Mouse (Mus musculus) retina, postnatal 1 day (tissue): ENCODE results near the gene Smpd1.

Experiments used
- DNase-seq: peaks from one replicate; pipeline ENCODE4 v3.0.0-alpha.2; 2012

Gene Smpd1

DNA sequence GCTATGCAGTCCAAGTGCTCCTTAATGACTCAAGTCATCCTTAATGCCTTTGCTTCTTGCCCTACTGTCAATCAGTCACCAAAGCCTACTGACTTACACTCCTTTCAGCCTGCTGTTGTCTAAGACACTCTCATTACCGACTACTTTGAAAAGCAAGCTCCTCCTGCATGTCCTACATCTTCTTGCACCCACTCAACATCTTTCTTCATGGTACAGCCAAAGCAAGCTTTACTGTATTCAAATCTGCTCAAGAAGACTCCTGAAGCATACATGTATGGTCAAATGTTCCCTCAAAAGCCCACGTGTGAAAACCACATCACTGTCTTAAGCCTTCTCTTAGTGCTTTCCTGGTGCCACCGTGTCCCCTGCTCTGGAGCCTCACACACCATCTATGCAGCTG, 9.2 kb downstream of the Smpd1 start:
- DNase-seq: no peak

DNA sequence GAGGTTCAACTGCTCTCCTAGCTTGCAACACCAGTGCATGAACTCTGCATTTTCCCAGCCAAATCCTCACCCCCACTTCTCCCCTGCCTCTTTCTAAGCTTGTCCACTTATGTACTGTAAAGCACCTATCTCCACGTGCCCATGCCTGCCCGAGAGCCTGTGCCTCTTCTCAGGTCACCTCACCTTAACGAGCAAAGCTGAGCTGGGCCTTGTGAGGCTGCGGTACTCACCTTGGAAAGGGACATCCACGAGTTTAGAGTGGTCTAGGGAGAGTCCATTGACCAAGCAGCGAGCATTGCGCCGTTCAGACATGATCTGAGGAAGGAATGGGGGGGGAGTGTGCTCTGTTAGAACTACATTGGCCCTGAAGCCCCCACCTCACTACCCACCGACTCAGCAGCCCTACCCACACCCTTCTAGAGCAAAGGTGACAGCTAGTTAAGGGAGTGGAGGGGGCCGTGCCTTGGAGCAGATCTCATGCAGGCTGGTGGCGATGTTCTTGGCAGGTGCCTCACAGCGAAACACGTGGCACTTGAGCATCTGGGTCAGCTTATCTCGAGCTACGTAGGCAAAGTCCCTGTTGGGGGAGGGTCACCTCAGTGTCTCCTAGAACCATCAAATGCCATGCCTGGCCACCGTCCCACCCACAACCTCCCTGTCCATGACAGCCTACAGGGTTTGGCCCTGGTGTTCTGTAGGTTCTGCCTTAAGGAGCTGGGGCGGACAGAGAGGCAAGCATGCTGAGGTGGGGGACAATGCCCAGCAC, 11.1 kb downstream of the Smpd1 start:
- peak; percentile 54 for DNase-seq

DNA sequence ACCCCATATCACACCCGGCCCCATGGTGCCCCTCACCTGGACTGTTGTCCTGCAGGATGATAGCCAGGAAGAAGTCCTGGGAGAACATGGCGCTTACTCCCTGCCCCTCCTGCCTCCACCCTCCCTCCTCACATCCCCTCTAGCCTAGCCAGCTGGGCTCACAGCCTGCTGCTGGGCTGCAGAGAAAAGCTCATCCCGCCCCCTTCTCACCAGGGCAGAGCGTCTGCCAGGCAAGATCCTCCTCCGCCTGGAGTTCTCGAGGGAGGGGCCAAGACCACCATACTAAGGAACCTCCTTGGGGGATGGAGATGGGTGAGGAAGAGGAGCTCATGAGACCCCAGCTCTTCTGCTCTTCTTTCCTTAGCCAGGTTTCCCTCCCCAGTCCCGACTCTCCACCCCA, 14.4 kb downstream of the Smpd1 start:
- peak; percentile 81 for DNase-seq

DNA sequence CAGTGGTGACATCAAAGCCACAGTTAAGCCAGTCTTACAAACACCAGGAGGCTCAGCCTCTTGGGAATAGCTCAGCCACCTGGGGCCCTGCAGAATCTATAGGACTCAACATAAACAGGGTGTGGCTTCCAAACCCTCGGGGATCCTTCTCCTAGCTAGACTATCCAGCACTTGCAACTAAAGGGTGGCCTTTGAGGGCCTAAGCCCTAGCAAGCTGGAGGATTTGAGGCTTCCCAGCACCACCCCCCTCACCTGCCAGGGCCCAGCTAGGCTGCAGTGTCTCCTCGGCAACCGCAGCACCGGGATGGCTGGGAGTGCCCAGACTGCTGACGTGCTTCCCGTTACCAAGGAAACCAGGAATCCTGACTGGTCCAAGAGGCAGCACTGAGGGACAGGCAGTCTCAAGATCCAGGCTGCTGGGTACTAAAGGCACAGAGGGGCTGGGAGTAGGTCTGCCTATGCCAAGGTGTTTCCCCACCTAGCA, 14.9 kb downstream of the Smpd1 start:
- DNase-seq: peak; percentile 73

DNA sequence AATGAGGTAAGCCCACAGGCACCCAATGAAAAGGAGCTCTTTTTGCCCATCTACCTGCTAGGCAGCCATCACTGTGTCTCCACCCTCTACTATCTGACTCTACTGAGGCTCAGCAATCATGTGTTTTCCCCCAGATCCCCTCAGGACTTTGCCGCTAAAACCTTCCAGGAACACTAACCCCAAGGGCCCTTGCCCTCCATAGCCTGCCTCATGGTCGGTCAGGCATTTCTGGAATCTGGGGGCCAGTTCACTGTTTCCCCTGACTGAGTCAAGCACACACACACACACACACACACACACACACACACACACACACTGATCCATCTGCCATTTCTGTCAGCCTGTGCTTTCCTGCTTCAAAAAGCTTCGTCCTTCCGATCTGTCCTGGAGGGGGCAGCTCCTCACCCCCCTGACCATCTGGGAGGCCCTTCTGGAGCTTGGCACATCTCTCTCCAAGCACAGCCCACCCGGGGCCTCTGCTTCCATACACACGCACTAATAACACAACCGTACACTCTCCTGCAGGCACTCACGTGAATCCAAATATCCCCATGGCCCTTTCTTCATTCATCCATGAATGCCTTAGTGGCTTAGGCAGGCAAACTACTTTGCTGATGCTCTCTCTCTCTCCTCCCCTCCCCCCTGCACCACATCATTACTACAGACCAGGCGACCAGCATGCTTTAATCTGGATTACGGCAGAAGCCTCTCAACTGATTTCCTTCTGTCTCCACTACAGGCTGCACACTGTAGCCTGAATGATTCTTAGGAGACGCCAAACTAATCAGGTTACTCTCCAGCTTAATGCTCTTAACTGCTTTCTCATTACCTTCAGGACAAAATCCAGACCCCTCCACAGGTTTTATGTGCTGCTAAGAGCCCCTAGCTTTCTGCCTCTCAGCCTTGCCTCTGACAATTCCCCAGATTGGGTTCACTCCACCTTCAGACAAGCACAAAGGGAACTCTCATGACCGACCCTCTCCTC, 15.6 kb downstream of the Smpd1 start:
- DNase-seq: peak; percentile 92

DNA sequence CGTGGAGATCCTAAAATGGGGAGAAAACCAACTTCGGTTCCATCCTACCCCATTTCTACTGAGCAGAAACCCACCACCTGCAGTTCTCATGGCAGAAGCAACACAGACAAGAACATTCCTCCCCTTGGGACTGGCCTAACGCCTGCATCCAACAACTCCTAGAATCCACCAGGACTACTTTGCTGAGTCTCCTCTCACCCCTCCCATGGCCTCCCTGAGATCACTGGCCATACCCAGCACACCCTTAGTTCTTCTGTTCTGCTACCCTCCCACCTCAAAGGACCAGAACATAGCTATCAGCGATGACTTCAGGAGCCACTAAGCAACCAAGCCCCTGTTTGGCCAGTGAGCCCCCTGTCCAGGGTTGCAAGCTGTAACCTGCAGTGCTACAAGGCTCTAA, 16.6 kb downstream of the Smpd1 start:
- DNase-seq: no peak

DNA sequence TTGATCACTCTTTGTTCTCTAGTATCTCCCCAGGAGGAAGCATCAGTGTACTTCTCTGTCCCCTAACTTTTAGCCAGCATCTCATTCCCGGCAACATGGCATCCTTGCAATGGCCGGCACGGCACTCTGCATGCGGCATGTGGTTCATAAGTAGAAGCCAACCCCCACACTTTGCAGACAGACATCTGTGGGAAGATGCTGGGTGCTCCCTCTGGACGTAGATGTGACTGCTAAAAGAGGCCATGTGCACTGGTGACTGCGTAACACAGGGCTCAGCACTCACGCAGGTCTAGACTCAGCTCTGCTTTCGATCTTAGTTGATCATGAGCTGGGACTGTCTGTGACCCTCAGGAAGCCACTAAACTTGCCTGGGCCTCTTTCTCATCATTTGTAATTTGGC, 18.8 kb downstream of the Smpd1 start:
- DNase-seq: no peak

DNA sequence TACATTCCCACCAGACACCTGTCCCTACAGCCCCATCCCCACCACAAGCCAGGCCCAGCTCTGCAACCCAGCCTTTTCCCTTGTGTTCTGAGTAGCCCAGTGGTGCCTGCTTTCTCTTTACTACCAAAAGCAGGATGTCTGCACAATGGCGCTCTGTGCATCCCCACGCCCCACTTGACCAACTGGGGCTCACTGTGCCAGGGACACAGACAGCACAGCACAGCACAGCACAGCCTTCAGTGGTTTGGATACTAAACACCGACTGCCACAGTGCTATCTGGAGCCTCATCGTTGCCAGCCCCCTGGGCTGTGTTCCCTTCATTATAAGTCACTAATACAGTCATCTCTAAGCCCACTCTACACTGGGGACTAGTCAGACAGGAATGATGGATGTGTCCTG, 20.4 kb downstream of the Smpd1 start:
- DNase-seq: no peak

GRCm38 (mm10) chr7:105576166-105576748, 22.1 kb downstream of the Smpd1 start:
- no peak for DNase-seq

GRCm38 (mm10) chr7:105577377-105577871, 23.3 kb downstream of the Smpd1 start:
- DNase-seq: no peak

DNA sequence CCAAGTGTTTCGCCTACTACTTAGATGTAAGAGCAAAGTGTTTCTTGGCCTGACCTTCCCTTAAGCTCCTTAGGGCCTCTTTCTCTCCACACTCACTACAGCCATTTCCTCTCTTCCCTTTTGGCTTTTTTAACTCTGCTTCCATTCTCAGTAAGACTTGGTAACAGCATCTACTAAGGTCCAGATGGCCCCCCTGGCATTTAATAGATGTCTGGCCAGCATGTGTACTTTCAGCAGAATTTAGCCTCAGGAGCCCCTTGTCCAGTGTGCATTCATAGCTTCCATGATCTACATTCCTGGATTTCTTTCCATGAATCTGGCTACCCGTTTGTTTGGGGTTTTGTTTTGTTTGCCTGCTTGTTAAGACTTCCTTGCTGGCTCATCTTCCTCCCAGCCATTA, 24.3 kb downstream of the Smpd1 start:
- DNase-seq: no peak

DNA sequence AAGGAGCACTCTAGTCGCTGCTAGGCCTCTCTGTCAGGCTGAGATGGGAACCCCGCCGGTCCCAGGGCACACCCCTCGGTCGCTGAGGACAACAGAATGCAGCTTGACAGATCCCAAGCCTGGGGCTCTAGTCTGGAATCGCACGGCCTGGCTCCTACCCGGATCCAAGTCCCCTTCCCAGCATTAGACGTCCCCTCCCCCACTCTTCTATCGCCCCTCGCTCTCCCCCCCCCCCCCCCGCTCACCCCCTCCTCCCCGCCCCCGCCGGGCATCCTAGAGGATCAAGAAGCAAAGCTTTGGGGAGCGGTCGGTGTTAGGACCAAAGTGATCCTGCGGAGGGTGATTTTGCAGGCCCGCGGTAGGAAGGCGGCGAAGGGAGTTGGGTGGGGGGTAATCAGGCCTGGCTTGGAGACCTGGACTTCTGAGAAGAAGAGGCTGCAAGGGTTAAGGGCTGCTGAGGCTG, 26.5 kb downstream of the Smpd1 start:
- DNase-seq: no peak

GRCm38 (mm10) chr7:105581094-105581703, 27.0 kb downstream of the Smpd1 start, which contains the start of gene Apbb1:
Gene Apbb1 (minus strand): TSS chr7:105581653.
- DNase-seq: peak; percentile 89

GRCm38 (mm10) chr7:105581959-105582358, 27.8 kb downstream of the Smpd1 start:
- DNase-seq: no peak

- DNase-seq: no peak
Measured at GRCm38 (mm10) chr7:105588325-105588912, 34.3 kb downstream of the Smpd1 start.

GRCm38 (mm10) chr7:105590097-105590496, 35.9 kb downstream of the Smpd1 start:
- no peak for DNase-seq

DNA sequence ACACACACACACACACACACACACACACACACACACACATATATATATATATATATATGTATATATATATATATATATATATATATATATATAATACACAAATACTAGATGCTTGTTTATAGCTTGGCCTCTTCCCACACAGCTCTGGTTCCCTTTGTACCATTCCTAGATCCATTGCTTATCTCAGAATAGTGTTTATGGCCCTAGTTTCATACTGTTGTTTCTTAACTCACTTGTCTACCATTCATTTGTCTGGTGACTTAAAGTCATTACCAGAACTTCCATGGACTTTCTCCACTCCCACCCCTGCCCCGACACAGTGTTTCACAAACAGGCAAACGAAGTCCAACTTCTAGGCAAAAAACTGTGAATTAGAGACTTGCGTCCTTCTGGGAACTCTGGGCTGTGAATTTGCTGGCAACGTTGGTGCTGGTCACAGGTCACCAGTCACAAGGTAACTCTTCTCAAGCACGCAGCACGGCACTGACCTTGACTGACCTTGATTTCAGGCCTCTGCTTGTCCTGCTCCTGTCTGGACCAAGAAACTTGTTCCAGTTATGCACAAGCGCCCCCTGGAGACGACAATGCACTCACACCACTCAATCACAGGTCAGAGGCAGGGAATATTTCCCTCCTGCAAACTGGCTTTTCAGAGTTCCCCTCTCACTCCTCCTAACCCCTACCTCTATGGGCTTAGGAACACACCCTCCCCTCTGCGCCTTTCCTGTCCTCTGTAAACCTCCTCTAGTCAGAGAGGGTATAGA, 48.9 kb downstream of the Smpd1 start:
- DNase-seq: peak; percentile 80
